Comparison of ENCODE assay signal across 10 mouse cellular contexts in the genomic region with DNA sequence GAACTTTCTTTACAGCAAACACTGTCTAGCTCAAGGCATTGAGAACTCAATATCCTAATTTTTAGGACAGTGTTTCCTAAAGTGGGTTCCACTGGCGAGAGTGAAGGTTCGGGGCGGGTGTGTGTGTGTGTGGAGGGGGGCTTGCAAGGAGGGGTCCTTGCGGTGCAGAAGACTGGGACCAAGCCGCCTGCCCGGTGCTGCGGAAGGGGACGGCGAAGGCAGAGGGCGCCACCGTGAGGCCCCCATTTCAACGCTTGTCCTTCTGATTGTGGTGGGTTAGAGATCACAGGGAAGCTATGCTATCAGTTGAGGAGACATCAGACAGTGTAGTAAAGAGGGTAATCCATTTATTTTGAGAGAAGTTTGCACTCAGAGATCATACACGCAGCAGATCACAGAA.
A peak's percentile ranks its signal among the peaks of the same experiment; 100 is the strongest.
DNase-seq lines count a peak whose midpoint lies in the region; ATAC-seq lines count a peak whose summit lies in the region.
"Had no signal": no experiment of that assay in that cellular context is flagged by ENCODE, and none has a peak within 500 bp of the region (broad histone marks: within the 10 kb centered on the region; RNA-seq: fewer than 3 reads in every experiment).

No protein-coding gene starts in this region.

- H3K4me2 ChIP-seq in heart, embryonic 13.5 days: peak overlapping the region; percentile 56

- no peak for DNase-seq in heart, adult 11 months
- peak; percentile 37 for DNase-seq in ZHBTc4 (ENCODE audit: low read depth, low spot score)
- peak; percentile 8 for DNase-seq in forelimb bud, embryonic 11.5 days (ENCODE audit: low read depth, low spot score)
- DNase-seq in mesoderm, embryonic 11.5 days (ENCODE audit: low read depth, low spot score): peak; percentile 29
- no peak for DNase-seq in cerebellum, adult 18-20 months
- DNase-seq in gastrocnemius, postnatal 4 days (ENCODE audit: low spot score in 2 of 2): no peak
- DNase-seq in adrenal gland, adult 2 months: no peak

- WGBS in heart, embryonic 13.5 days: 6% methylated on average over 13 of the region's 13 CpGs

- peaks cover 9% of the 10 kb centered on the region; the same call in 1 of the 2 replicates for H3K27me3 ChIP-seq in heart, embryonic 13.5 days (replicated peaks)
- H3K27me3 ChIP-seq: CH12.LX had no signal

- no peak overlapping the region for H3K27ac ChIP-seq in heart, embryonic 13.5 days (replicated peaks)

- ATAC-seq in heart, embryonic 13.5 days (ENCODE audit: extremely low read depth, insufficient number of reproducible peaks, low FRiP score, low TSS enrichment): no peak

- no peaks in the 10 kb centered on the region for H3K36me3 ChIP-seq in heart, embryonic 13.5 days

- H3K4me3 ChIP-seq in heart, embryonic 13.5 days: peak overlapping the region; percentile 25
- H3K4me3 ChIP-seq: erythroblast, embryonic 14.5 days had no signal

- no peaks in the 10 kb centered on the region for H3K9me3 ChIP-seq in heart, embryonic 13.5 days

- no peak overlapping the region for H3K9ac ChIP-seq in heart, embryonic 13.5 days

- H3K4me1 ChIP-seq in heart, embryonic 13.5 days: no peaks in the 10 kb centered on the region

Comparison
In these comparisons a context has a peak if more than half of its experiments do, and no peak if none do; other contexts are left out.
1. DNase-seq: peak in ZHBTc4 (single experiment), forelimb bud, embryonic 11.5 days (single experiment) and mesoderm, embryonic 11.5 days (single experiment); none in heart, adult 11 months (single experiment), cerebellum, adult 18-20 months (0 of 2), gastrocnemius, postnatal 4 days (0 of 2) and adrenal gland, adult 2 months (single experiment).